Mouse (Mus musculus) forebrain, embryonic 14.5 days (tissue): ENCODE measurements around the gene Agrn. TPM values are rescaled to one million over a fixed set of nuclear protein-coding genes. Genes with fewer than 3 reads are reported as not detected.
"Not testable (repeated sequence)": the region's sequence is repeated elsewhere in the genome, so short reads cannot be mapped to it uniquely, and the experiment has no call there.

Source experiments
- ATAC-seq: fragments of 200-750 bp; cut with Nextera tagmentation; 2 replicates; pipeline ENCODE4 v1.8.0; 2017; ENCODE audit warnings: mild to moderate bottlenecking, moderate library complexity
- DNase-seq: peaks from one replicate; pipeline ENCODE4 v3.0.0-alpha.2; 2015; ENCODE audit warnings: low spot score
- H3K27ac ChIP-seq: fragments of 300-500 bp; sonication (generic); 2 replicates; pipeline ENCODE4 v1.5.1; 2014; ENCODE audit warnings: low read depth, mild to moderate bottlenecking, control low read depth, low read length, moderate library complexity
- H3K27me3 ChIP-seq: fragments of 300-500 bp; sonication (generic); replicated peaks from 2 replicates; pipeline ENCODE4 v1.6.1; 2014; ENCODE audit warnings: low read length, control low read depth, mixed read lengths; ENCODE audit not compliant: control insufficient read depth, insufficient read depth
- H3K36me3 ChIP-seq: fragments of 300-500 bp; sonication (generic); 2 replicates; pipeline ENCODE4 v1.6.1; 2014; ENCODE audit warnings: low read length, control low read depth; ENCODE audit not compliant: control insufficient read depth, insufficient read depth
- H3K4me1 ChIP-seq: fragments of 300-500 bp; sonication (generic); 2 replicates; pipeline ENCODE4 v1.6.1; 2014; ENCODE audit warnings: antibody characterized with exemption, low read length, control low read depth; ENCODE audit not compliant: control insufficient read depth, insufficient read depth
- H3K4me2 ChIP-seq: fragments of 300-500 bp; sonication (generic); 2 replicates; pipeline ENCODE4 v1.6.1; 2014; ENCODE audit warnings: mild to moderate bottlenecking, control low read depth, low read length
- H3K4me3 ChIP-seq: fragments of 300-500 bp; sonication (generic); 2 replicates; pipeline ENCODE4 v1.5.1; 2014; ENCODE audit warnings: low read depth, low read length, control low read depth
- H3K9ac ChIP-seq: fragments of 300-500 bp; sonication (generic); 2 replicates; pipeline ENCODE4 v1.6.1; 2014; ENCODE audit warnings: mild to moderate bottlenecking, low read length, control low read depth, moderate library complexity
- H3K9me3 ChIP-seq: fragments of 300-500 bp; sonication (generic); replicated peaks from 2 replicates; pipeline ENCODE4 v1.6.1; 2016; ENCODE audit warnings: low read length, control low read depth, mixed read lengths; ENCODE audit not compliant: control insufficient read depth
- WGBS: fragments of 180-500 bp; shearing (Covaris S2); extraction: QIAGEN DNeasy Blood & Tissue Kit; methylation state at CpG from one replicate; pipeline ENCODE4 v1.1.7; 2014; 5-methylcytosine and 5-hydroxymethylcytosine counted together
- polyA plus RNA-seq: library from polyadenylated mRNA; unstranded; fragments of >200 nt; fragmentation: Nextera tagmentation; extraction: Ambion mirVana; gene quantifications from 2 replicates; pipeline ENCODE4 v1.2.1, GENCODE M21; 2014

Gene Agrn
- polyA plus RNA-seq, 1 experiment from 2014 or later, result 72.2 TPM

- DNase-seq (no peak), ATAC-seq (no peak)
- Histone ChIP-seq H3K27ac (no peak overlapping the region), H3K9me3 (peaks cover 5% of the 10 kb centered on the region; the same call in 1 of the 2 replicates), H3K27me3 (no peaks in the 10 kb centered on the region), H3K36me3 (peaks cover 91% of the 10 kb centered on the region), H3K4me3 (no peak overlapping the region), H3K4me2 (no peak overlapping the region), H3K4me1 (no peaks in the 10 kb centered on the region), H3K9ac (no peak overlapping the region)
- WGBS, result 89% methylated on average over 9 of the region's 9 CpGs
These were observed 30.8 kb downstream of the Agrn start for GRCm38 (mm10) chr4:156166477-156166876.

- WGBS, result 97% methylated on average over 3 of the region's 3 CpGs
These were observed 42.5 kb downstream of the Agrn start for GRCm38 (mm10) chr4:156154771-156155170.

GRCm38 (mm10) chr4:156150887-156151286 is 46.4 kb downstream of the Agrn start:
- not testable (repeated sequence) for ATAC-seq, H3K36me3 ChIP-seq, H3K9ac ChIP-seq, DNase-seq, H3K4me3 ChIP-seq, H3K27ac ChIP-seq, H3K4me2 ChIP-seq, H3K9me3 ChIP-seq, H3K4me1 ChIP-seq, H3K27me3 ChIP-seq
- 89% methylated on average over 10 of the region's 10 CpGs for WGBS

More at GRCm38 (mm10) chr4:156154771-156155170, 42.5 kb downstream of the Agrn start:
- no peak for ATAC-seq
- Histone ChIP-seq H3K36me3 (no peaks in the 10 kb centered on the region), H3K27ac (no peak overlapping the region), H3K9me3 (no peaks in the 10 kb centered on the region; the same call in 1 of the 2 replicates), H3K4me2 (no peak overlapping the region), H3K4me3 (no peak overlapping the region), H3K27me3 (no peaks in the 10 kb centered on the region), H3K9ac (no peak overlapping the region), H3K4me1 (no peaks in the 10 kb centered on the region)
- no peak for DNase-seq

- no peak overlapping the region for H3K9ac ChIP-seq
- H3K36me3 ChIP-seq, result no peaks in the 10 kb centered on the region
- H3K4me2 ChIP-seq, result no peak overlapping the region
- H3K4me1 ChIP-seq, result no peaks in the 10 kb centered on the region
- WGBS, result 91% methylated on average over 30 of the region's 30 CpGs
- no peak for DNase-seq
- H3K27me3 ChIP-seq, result no peaks in the 10 kb centered on the region
- H3K9me3 ChIP-seq, result no peaks in the 10 kb centered on the region
- H3K27ac ChIP-seq, result no peak overlapping the region
- no peak for ATAC-seq
- H3K4me3 ChIP-seq, result no peak overlapping the region
These were observed 60.8 kb downstream of the Agrn start for GRCm38 (mm10) chr4:156136285-156137100.

- Histone ChIP-seq H3K4me1 (no peaks in the 10 kb centered on the region), H3K4me3 (no peak overlapping the region), H3K9me3 (no peaks in the 10 kb centered on the region), H3K36me3 (no peaks in the 10 kb centered on the region), H3K27ac (no peak overlapping the region), H3K9ac (no peak overlapping the region), H3K27me3 (no peaks in the 10 kb centered on the region), H3K4me2 (no peak overlapping the region)
- 94% methylated on average over 14 of the region's 14 CpGs for WGBS
- no peak for ATAC-seq
- no peak for DNase-seq
These were observed 61.5 kb downstream of the Agrn start for GRCm38 (mm10) chr4:156135801-156136200.

GRCm38 (mm10) chr4:156135112-156135511 is 62.2 kb downstream of the Agrn start:
- ATAC-seq, result no peak
- Histone ChIP-seq H3K4me3 (no peak overlapping the region), H3K4me1 (no peaks in the 10 kb centered on the region), H3K4me2 (no peak overlapping the region), H3K9ac (no peak overlapping the region), H3K9me3 (no peaks in the 10 kb centered on the region), H3K27ac (no peak overlapping the region), H3K36me3 (no peaks in the 10 kb centered on the region), H3K27me3 (no peaks in the 10 kb centered on the region)
- DNase-seq, result no peak
- 93% methylated on average over 13 of the region's 13 CpGs for WGBS

- Histone ChIP-seq H3K4me3 (no peak overlapping the region), H3K27ac (0 out of 2 replicates have a peak overlapping the region, but pooled peaks have one; percentile 14), H3K9me3 (no peaks in the 10 kb centered on the region), H3K27me3 (no peaks in the 10 kb centered on the region), H3K4me2 (no peak overlapping the region), H3K9ac (no peak overlapping the region), H3K4me1 (no peaks in the 10 kb centered on the region), H3K36me3 (no peaks in the 10 kb centered on the region)
- no peak for DNase-seq
- ATAC-seq, result no peak
- 88% methylated on average over 12 of the region's 12 CpGs for WGBS
These were observed 63.2 kb downstream of the Agrn start for GRCm38 (mm10) chr4:156133943-156134605.

- no peak overlapping the region for H3K9ac ChIP-seq
- H3K36me3 ChIP-seq, result no peaks in the 10 kb centered on the region
- no peak for DNase-seq
- H3K27ac ChIP-seq, result peak overlapping the region; percentile 14; the same call in 1 of the 2 replicates
- H3K4me2 ChIP-seq, result no peak overlapping the region
- no peaks in the 10 kb centered on the region for H3K9me3 ChIP-seq
- no peaks in the 10 kb centered on the region for H3K27me3 ChIP-seq
- H3K4me3 ChIP-seq, result no peak overlapping the region
- no peak for ATAC-seq
- no peaks in the 10 kb centered on the region for H3K4me1 ChIP-seq
- 56% methylated on average over 5 of the region's 5 CpGs for WGBS
These were observed 64.0 kb downstream of the Agrn start for GRCm38 (mm10) chr4:156133334-156133733.

GRCm38 (mm10) chr4:156130940-156131339 is 66.3 kb downstream of the Agrn start:
- ATAC-seq, result no peak
- H3K4me3 ChIP-seq, result no peak overlapping the region
- 87% methylated on average over 10 of the region's 10 CpGs for WGBS

More at GRCm38 (mm10) chr4:156130940-156131339, 66.3 kb downstream of the Agrn start:
- Histone ChIP-seq H3K27me3 (no peaks in the 10 kb centered on the region), H3K9ac (no peak overlapping the region), H3K36me3 (peaks cover 10% of the 10 kb centered on the region), H3K4me2 (no peak overlapping the region), H3K27ac (no peak overlapping the region), H3K9me3 (no peaks in the 10 kb centered on the region), H3K4me1 (no peaks in the 10 kb centered on the region)
- no peak for DNase-seq
